Mouse (Mus musculus): Measurements from ENCODE around the gene Ppp1ca. TPM values are rescaled to one million over a fixed set of nuclear protein-coding genes. Genes with fewer than 3 reads are reported as not detected.

The Ppp1ca gene
- polyA plus RNA-seq (2015; fragmentation: Nextera tagmentation; extraction: Ambion mirVana) = 759 and 834 TPM in 2 replicates

DNA sequence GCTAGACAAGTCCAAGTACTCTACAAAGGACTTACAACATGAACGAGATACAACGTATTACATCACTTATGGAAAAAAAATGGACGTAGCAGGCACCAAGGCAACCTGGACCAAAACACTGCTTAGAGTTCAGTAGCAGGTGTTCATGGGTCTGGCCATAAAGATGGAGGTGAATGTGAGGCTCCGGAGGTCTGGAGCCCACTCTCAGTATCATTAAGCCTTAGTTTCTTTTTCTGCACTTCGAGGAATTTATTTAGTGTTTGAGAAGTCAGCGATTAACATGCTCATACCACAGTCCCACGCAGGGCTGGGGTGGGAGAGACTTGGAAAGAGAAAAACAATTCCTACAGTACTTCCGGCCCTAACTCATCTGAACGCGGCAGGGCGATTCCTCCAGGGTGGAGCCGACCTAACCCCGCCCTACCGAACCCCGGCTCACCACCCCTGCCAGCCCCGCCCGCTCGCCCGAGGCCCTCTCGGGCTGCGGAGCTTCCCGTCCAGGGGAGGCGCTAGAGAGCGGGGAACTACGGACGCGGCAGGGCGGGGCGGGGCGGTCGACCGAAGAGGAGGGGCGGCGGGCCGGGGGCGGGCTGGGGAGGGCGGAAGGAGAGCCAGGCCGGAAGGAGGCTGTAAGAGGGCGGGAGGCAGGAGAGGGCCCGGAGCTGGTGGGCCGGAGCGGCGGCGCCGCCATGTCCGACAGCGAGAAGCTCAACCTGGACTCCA is at the start of gene Ppp1ca:
Gene Ppp1ca (plus strand): TSS at position 538 of the 723 bp plus-strand sequence.
- 2% methylated on average over 39 of the region's 47 CpGs for WGBS

GRCm38 (mm10) chr19:4142416-4143173 is 49.3 kb upstream of the Ppp1ca start:
- 91% methylated on average over 18 of the region's 18 CpGs for WGBS

More for the DNA sequence above, at the start of gene Ppp1ca:
- Histone ChIP-seq H3K4me3 (peak within 1 kb of the TSS; percentile 89), H3K9me3 (no peaks in the 10 kb centered on the region), H3K4me1 (peaks cover 50% of the 10 kb centered on the region), H3K36me3 (peaks cover 35% of the 10 kb centered on the region), H3K27me3 (no peaks in the 10 kb centered on the region), H3K4me2 (peak within 1 kb of the TSS; percentile 76), H3K9ac (peak within 1 kb of the TSS; percentile 96), H3K27ac (peak within 1 kb of the TSS; percentile 98)
- peak; percentile 93 for ATAC-seq (ENCODE audit: insufficient number of reproducible peaks, low FRiP score, low TSS enrichment, low read depth)

GRCm38 (mm10) chr19:4143759-4144268 is 48.1 kb upstream of the Ppp1ca start, which contains the start of gene Cabp4:
Cabp4 (minus strand) TSS chr19:4144033.
- H3K27me3 ChIP-seq = no peaks in the 10 kb centered on the region
- H3K27ac ChIP-seq = no peak within 1 kb of the TSS
- H3K4me3 ChIP-seq = no peak within 1 kb of the TSS
- H3K4me1 ChIP-seq = peaks cover 7% of the 10 kb centered on the region
- no peaks in the 10 kb centered on the region for H3K36me3 ChIP-seq
- H3K9ac ChIP-seq = no peak within 1 kb of the TSS
- WGBS = 77% methylated on average over 7 of the region's 7 CpGs
- H3K9me3 ChIP-seq = no peaks in the 10 kb centered on the region
- H3K4me2 ChIP-seq = no peak within 1 kb of the TSS
- no peak for ATAC-seq (ENCODE audit: insufficient number of reproducible peaks, low FRiP score, low TSS enrichment, low read depth)

More at GRCm38 (mm10) chr19:4142416-4143173, 49.3 kb upstream of the Ppp1ca start:
- Histone ChIP-seq H3K9me3 (no peaks in the 10 kb centered on the region), H3K27me3 (no peaks in the 10 kb centered on the region), H3K9ac (no peak overlapping the region), H3K4me1 (peaks cover 1% of the 10 kb centered on the region; the same call in 1 of the 2 replicates), H3K4me2 (no peak overlapping the region), H3K27ac (no peak overlapping the region), H3K36me3 (no peaks in the 10 kb centered on the region), H3K4me3 (no peak overlapping the region)
- ATAC-seq (ENCODE audit: insufficient number of reproducible peaks, low FRiP score, low TSS enrichment, low read depth) = no peak

- no peak overlapping the region for H3K4me3 ChIP-seq
- H3K9ac ChIP-seq = no peak overlapping the region
- H3K36me3 ChIP-seq = peaks cover 1% of the 10 kb centered on the region
- no peak overlapping the region for H3K27ac ChIP-seq
- H3K27me3 ChIP-seq = no peaks in the 10 kb centered on the region
- 77% methylated on average over 16 of the region's 16 CpGs for WGBS
- no peak for ATAC-seq (ENCODE audit: insufficient number of reproducible peaks, low FRiP score, low TSS enrichment, low read depth)
- no peak overlapping the region for H3K4me2 ChIP-seq
- no peaks in the 10 kb centered on the region for H3K9me3 ChIP-seq
- peaks cover 17% of the 10 kb centered on the region for H3K4me1 ChIP-seq
Measured at GRCm38 (mm10) chr19:4144550-4145498, 47.0 kb upstream of the Ppp1ca start.

GRCm38 (mm10) chr19:4145936-4146335 is 45.9 kb upstream of the Ppp1ca start:
- 86% methylated on average over 5 of the region's 5 CpGs for WGBS
- Histone ChIP-seq H3K27ac (no peak overlapping the region), H3K4me2 (no peak overlapping the region), H3K9me3 (no peaks in the 10 kb centered on the region), H3K4me3 (no peak overlapping the region), H3K27me3 (no peaks in the 10 kb centered on the region), H3K4me1 (peaks cover 22% of the 10 kb centered on the region), H3K9ac (no peak overlapping the region), H3K36me3 (peaks cover 13% of the 10 kb centered on the region)
- ATAC-seq (ENCODE audit: insufficient number of reproducible peaks, low FRiP score, low TSS enrichment, low read depth) = no peak

DNA sequence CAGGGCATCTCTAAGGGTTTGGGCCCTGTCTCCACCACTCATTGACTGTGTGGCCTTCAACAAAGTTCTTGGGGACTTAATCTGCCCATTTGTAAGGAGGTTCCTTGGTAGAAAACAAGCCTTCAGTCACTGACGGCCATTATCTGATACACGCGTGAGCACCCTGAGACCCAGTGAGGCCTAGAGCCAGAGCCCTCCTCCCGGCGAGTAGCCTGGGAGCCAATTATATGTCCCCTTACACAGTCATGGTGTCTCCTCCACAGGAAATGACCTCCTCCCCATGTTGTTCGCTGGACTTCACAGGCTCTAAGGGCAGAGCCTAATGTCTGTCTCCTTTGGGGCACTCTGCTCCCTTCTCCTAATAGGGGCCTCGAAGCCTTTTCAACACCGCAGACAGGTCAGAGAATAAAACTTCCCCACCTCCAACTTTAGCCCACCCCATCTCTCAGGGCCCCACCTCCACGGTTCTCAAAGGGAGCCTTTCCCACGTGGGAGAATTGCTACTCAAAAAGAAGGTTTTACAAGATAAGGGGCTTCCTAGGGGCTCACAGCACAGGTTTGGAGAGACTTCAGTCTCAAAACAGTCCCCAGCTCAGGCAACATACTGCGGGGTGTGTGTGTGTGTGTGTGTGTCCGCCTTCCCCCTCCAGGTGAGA is 45.4 kb upstream of the Ppp1ca start:
- WGBS = 61% methylated on average over 12 of the region's 12 CpGs
- Histone ChIP-seq H3K4me3 (no peak overlapping the region), H3K9me3 (no peaks in the 10 kb centered on the region), H3K27me3 (no peaks in the 10 kb centered on the region), H3K4me2 (no peak overlapping the region), H3K36me3 (peaks cover 18% of the 10 kb centered on the region), H3K27ac (no peak overlapping the region), H3K4me1 (peaks cover 22% of the 10 kb centered on the region), H3K9ac (no peak overlapping the region)
- no peak for ATAC-seq (ENCODE audit: insufficient number of reproducible peaks, low FRiP score, low TSS enrichment, low read depth)

DNA sequence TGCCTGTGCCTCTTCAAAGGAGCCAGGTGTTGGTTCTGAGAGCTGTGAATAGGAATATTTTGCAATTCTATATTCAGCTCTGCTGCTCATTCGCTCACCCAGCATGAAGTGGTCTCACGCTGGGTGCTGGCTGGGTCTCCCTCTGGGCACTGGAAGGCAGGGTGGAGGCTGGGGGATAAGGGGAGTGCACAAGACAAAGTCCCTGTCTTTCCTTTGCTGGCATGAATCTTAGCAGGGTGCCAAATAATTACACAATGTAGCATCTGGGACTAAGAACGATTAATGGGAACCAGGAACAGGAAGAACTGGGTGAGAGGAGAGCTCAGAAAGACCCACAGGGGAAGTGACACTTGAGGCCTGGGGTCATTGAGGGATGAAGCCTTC is 44.9 kb upstream of the Ppp1ca start:
- Histone ChIP-seq H3K27me3 (no peaks in the 10 kb centered on the region), H3K4me1 (peaks cover 22% of the 10 kb centered on the region), H3K36me3 (peaks cover 21% of the 10 kb centered on the region), H3K27ac (no peak overlapping the region), H3K9ac (no peak overlapping the region), H3K4me2 (no peak overlapping the region), H3K9me3 (no peaks in the 10 kb centered on the region), H3K4me3 (no peak overlapping the region)
- 48% methylated on average over 3 of the region's 3 CpGs for whole genome bisulfite sequencing
- ATAC-seq (ENCODE audit: insufficient number of reproducible peaks, low FRiP score, low TSS enrichment, low read depth) = no peak

DNA sequence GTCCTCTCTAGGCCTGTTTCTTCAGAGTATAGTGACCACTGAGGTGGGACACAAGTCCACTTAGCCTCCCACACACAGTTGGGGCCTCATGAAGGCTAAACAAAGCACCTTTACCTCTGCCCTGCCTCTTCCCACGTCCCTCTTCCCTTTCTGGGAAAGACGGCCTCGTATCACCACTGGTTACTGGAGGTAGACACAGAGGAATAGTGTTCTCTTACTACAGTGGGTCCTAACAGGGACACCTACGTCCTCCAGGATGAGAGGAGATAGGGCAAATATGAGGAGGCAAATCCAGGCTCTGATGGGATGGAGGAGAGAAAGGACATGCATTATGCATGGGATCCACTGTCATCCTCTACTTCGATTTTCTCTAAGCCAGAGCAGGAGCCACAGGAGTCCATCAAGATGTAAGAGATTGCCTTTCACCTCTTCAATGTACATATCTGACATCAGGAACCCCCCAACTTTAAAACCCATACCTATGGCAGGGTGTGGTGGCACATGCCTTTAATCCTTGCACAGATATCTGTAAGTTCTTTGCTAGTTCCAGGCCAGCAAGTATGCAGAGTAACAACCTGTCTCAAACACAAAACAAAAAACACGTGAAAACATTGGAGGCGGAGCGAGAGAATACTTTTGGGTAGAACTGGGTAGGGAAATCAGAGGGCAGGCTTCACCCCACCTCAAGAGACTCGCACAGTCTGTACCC is 43.9 kb upstream of the Ppp1ca start:
- peaks cover 29% of the 10 kb centered on the region for H3K36me3 ChIP-seq
- no peak for ATAC-seq (ENCODE audit: insufficient number of reproducible peaks, low FRiP score, low TSS enrichment, low read depth)
- peaks cover 22% of the 10 kb centered on the region for H3K4me1 ChIP-seq
- WGBS = 40% methylated on average over 9 of the region's 9 CpGs
- no peaks in the 10 kb centered on the region for H3K9me3 ChIP-seq
- H3K27me3 ChIP-seq = no peaks in the 10 kb centered on the region
- peak overlapping the region; percentile 92 for H3K4me3 ChIP-seq
- peak overlapping the region; percentile 90; the same call in 1 of the 2 replicates for H3K9ac ChIP-seq
- H3K4me2 ChIP-seq = peak overlapping the region; percentile 81
- H3K27ac ChIP-seq = peak overlapping the region; percentile 28

GRCm38 (mm10) chr19:4148491-4148806 is 43.4 kb upstream of the Ppp1ca start, which contains the start of gene Coro1b:
Coro1b (plus strand) TSS chr19:4148619.
- Histone ChIP-seq H3K9me3 (no peaks in the 10 kb centered on the region), H3K36me3 (peaks cover 34% of the 10 kb centered on the region), H3K27ac (peak within 1 kb of the TSS; percentile 81), H3K9ac (peak within 1 kb of the TSS; percentile 90), H3K4me2 (peak within 1 kb of the TSS; percentile 81), H3K4me3 (peak within 1 kb of the TSS; percentile 92), H3K27me3 (no peaks in the 10 kb centered on the region), H3K4me1 (peaks cover 22% of the 10 kb centered on the region)
- peak; percentile 92 for ATAC-seq (ENCODE audit: insufficient number of reproducible peaks, low FRiP score, low TSS enrichment, low read depth)
- WGBS = under 1% methylated on average over 33 of the region's 33 CpGs

GRCm38 (mm10) chr19:4148819-4149218 is 43.0 kb upstream of the Ppp1ca start:
- ATAC-seq (ENCODE audit: insufficient number of reproducible peaks, low FRiP score, low TSS enrichment, low read depth) = peak; percentile 20
- H3K27ac ChIP-seq = peak overlapping the region; percentile 81
- H3K9ac ChIP-seq = peak overlapping the region; percentile 90
- 2% methylated on average over 8 of the region's 8 CpGs for WGBS
- H3K4me1 ChIP-seq = peaks cover 22% of the 10 kb centered on the region
- peak overlapping the region; percentile 92 for H3K4me3 ChIP-seq
- H3K4me2 ChIP-seq = peak overlapping the region; percentile 81
- H3K27me3 ChIP-seq = no peaks in the 10 kb centered on the region
- peaks cover 38% of the 10 kb centered on the region for H3K36me3 ChIP-seq
- H3K9me3 ChIP-seq = no peaks in the 10 kb centered on the region
